Mouse (Mus musculus) liver, embryonic 13.5 days (tissue): Measurements from ENCODE around the gene Add1. TPM values are rescaled to one million over a fixed set of nuclear protein-coding genes. Genes with fewer than 3 reads are reported as not detected.

Source experiments
- ATAC-seq: fragments of 200-750 bp; cut with Nextera tagmentation; 2 replicates; pipeline ENCODE4 v1.8.0; 2017; ENCODE audit warnings: low read depth, mild to moderate bottlenecking, moderate number of reproducible peaks, moderate library complexity
- DNase-seq: peaks from one replicate; pipeline ENCODE4 v3.0.0; 2022
- H3K27ac ChIP-seq: fragments of 300-500 bp; sonication (generic); 2 replicates; pipeline ENCODE4 v1.5.1; 2015; ENCODE audit warnings: moderate library complexity, mild to moderate bottlenecking, inconsistent platforms
- H3K27me3 ChIP-seq: fragments of 300-500 bp; sonication (generic); 2 replicates; pipeline ENCODE4 v1.6.1; 2015; ENCODE audit warnings: mild to moderate bottlenecking, inconsistent platforms
- H3K36me3 ChIP-seq: fragments of 300-500 bp; sonication (generic); 2 replicates; pipeline ENCODE4 v1.6.1; 2015; ENCODE audit warnings: mild to moderate bottlenecking, inconsistent platforms
- H3K4me1 ChIP-seq: fragments of 300-500 bp; sonication (generic); replicated peaks from 2 replicates; pipeline ENCODE4 v1.6.1; 2015; ENCODE audit warnings: inconsistent platforms
- H3K4me2 ChIP-seq: fragments of 300-500 bp; sonication (generic); 2 replicates; pipeline ENCODE4 v1.6.1; 2015; ENCODE audit warnings: inconsistent platforms, mild to moderate bottlenecking, moderate library complexity
- H3K4me3 ChIP-seq: fragments of 300-500 bp; sonication (generic); replicated peaks from 2 replicates; pipeline ENCODE4 v1.5.1; 2015; ENCODE audit warnings: mild to moderate bottlenecking, inconsistent platforms
- H3K9ac ChIP-seq: fragments of 300-500 bp; sonication (generic); 2 replicates; pipeline ENCODE4 v1.6.1; 2015; ENCODE audit warnings: mild to moderate bottlenecking, inconsistent platforms
- H3K9me3 ChIP-seq: fragments of 300-500 bp; sonication (generic); replicated peaks from 2 replicates; pipeline ENCODE4 v1.6.1; 2016; ENCODE audit warnings: inconsistent platforms
- WGBS: fragments of 180-500 bp; shearing (Covaris S2); methylation state at CpG from one replicate; pipeline ENCODE4 v1.1.7; 2015; ENCODE audit not compliant: insufficient replicate concordance; 5-methylcytosine and 5-hydroxymethylcytosine counted together
- polyA plus RNA-seq: library from polyadenylated mRNA; unstranded; fragments of >200 nt; fragmentation: Nextera tagmentation; extraction: Ambion mirVana; gene quantifications from 2 replicates; pipeline ENCODE4 v1.2.1, GENCODE M21; 2015

The Add1 gene
- polyA plus RNA-seq, 1 experiment from 2014 or later = 124 TPM

DNA sequence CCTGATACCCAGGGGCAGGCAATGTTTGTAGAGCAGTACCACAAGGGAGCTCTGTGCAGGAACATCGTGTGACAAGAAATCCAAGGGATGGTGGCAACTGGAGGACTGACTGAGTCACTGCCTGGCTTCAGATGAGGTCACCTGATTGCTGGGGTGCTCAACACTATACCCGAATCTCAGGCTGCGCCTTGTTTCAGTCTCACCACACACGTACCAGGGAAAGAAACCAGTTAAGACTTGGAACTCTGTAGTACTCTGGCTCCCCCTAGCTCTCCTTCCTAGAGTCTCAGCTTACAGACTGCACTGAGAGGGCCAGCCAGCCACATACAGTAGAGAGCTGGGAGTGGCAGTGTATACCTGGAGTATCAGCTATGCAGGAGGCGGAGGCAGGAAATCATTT is 69.5 kb downstream of the Add1 start:
- ATAC-seq = peak; percentile 68
- Histone ChIP-seq H3K4me1 (peaks cover 2% of the 10 kb centered on the region), H3K27ac (no peak overlapping the region), H3K9me3 (no peaks in the 10 kb centered on the region), H3K36me3 (peaks cover 94% of the 10 kb centered on the region), H3K27me3 (no peaks in the 10 kb centered on the region), H3K9ac (no peak overlapping the region), H3K4me2 (no peak overlapping the region), H3K4me3 (no peak overlapping the region)
- 74% methylated on average over 5 of the region's 5 CpGs for WGBS
- no peak for DNase-seq

DNA sequence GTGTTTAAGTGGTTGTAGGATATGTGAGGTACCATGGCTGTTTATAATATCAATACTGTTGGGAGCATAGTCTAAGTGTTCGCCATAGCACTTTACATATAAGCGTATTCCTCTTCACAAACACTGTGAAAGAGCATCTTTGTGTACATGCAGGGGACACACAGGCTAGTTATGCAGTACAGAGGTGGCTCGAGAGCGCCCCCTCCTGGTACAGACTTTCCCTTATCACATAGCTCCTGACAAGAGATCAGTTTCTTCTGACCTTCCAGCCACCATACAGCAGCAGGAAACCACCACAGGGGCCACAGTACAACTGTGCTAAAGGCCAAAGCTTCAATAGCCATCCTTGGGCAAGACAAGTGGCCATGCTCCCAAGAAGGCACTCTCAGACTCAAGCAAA is 74.1 kb downstream of the Add1 start:
- Histone ChIP-seq H3K9ac (no peak overlapping the region), H3K9me3 (no peaks in the 10 kb centered on the region), H3K4me2 (no peak overlapping the region), H3K27me3 (no peaks in the 10 kb centered on the region), H3K36me3 (peaks cover 99% of the 10 kb centered on the region), H3K4me1 (no peaks in the 10 kb centered on the region), H3K27ac (no peak overlapping the region), H3K4me3 (no peak overlapping the region)
- ATAC-seq (peak; percentile 45; the same call in 1 of the 2 replicates), DNase-seq (peak; percentile 58)
- 40% methylated on average over 4 of the region's 4 CpGs for WGBS

DNA sequence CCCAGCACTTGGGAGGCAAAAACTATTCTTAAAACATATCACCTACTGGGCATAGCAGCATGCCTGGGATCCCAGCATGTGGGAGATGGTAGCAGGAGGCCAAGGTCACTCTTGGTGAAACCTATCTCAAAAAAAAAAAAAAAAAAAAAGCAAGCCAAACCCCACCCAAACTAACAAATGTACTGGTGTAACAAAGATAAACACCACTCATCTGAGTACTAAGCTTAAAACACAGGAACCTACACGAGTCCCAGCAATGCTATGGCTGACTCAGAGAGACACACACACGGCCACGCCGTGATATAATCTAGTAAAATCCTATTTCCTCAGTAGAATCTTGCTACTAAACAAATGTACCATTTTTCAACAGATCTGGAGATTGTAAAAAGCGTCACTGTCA is 79.5 kb downstream of the Add1 start:
- ATAC-seq = no peak
- no peaks in the 10 kb centered on the region for H3K9me3 ChIP-seq
- no peak overlapping the region for H3K9ac ChIP-seq
- no peak overlapping the region for H3K4me3 ChIP-seq
- no peaks in the 10 kb centered on the region for H3K27me3 ChIP-seq
- no peak overlapping the region for H3K27ac ChIP-seq
- H3K4me1 ChIP-seq = peaks cover 18% of the 10 kb centered on the region
- DNase-seq = no peak
- 60% methylated on average over 5 of the region's 5 CpGs for whole genome bisulfite sequencing
- peaks cover 94% of the 10 kb centered on the region for H3K36me3 ChIP-seq
- no peak overlapping the region for H3K4me2 ChIP-seq

DNA sequence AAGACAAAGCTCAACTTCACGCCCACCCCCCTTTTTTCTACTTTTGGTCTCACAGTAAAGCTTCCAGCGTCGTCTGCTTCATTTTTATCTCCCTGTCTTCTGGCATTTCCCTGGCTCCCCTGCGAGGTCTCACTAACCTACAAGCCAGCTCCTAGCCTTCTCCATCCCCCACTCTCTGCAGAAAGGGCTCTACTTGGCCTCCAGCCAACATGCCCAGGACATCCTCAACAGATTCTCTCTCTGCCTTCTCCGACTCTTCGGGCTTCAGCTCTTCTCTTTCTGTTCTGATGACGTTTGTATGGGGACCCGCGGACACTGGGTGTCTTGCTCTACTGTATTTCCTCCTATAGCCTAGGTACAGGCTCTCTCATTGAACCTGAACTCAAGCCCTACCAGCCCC is 81.4 kb downstream of the Add1 start:
- DNase-seq = no peak
- ATAC-seq = no peak
- Histone ChIP-seq H3K27me3 (no peaks in the 10 kb centered on the region), H3K4me2 (no peak overlapping the region), H3K27ac (no peak overlapping the region), H3K4me1 (peaks cover 30% of the 10 kb centered on the region), H3K4me3 (no peak overlapping the region), H3K36me3 (peaks cover 78% of the 10 kb centered on the region), H3K9me3 (no peaks in the 10 kb centered on the region), H3K9ac (no peak overlapping the region)
- WGBS = 81% methylated on average over 9 of the region's 9 CpGs

DNA sequence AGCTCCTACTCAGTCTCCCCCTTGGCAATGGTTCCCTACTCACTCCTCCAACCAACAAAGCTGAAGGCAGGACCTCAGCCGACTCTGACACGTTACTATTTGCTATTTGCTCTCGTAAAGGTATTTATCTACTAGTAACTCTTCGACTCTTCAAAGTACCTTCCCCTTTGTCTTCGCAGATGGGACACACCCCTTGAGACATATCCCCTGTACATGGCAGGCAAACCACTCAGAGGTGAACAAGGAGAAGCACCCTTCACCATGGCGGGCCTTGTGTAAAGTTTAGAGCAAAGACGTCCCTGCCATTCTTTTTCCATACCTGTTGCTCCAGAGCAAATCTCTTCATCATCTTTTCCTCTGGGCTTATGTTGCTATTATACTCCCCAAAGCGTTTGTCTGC is 84.1 kb downstream of the Add1 start:
- Histone ChIP-seq H3K27ac (no peak overlapping the region), H3K27me3 (no peaks in the 10 kb centered on the region), H3K9ac (no peak overlapping the region; the same call in 1 of the 2 replicates), H3K4me3 (no peak overlapping the region), H3K9me3 (no peaks in the 10 kb centered on the region), H3K4me2 (0 out of 2 replicates have a peak overlapping the region, but pooled peaks have one; percentile 32), H3K36me3 (peaks cover 51% of the 10 kb centered on the region), H3K4me1 (peaks cover 44% of the 10 kb centered on the region)
- WGBS = 79% methylated on average over 8 of the region's 8 CpGs
- ATAC-seq (no peak), DNase-seq (no peak)

DNA sequence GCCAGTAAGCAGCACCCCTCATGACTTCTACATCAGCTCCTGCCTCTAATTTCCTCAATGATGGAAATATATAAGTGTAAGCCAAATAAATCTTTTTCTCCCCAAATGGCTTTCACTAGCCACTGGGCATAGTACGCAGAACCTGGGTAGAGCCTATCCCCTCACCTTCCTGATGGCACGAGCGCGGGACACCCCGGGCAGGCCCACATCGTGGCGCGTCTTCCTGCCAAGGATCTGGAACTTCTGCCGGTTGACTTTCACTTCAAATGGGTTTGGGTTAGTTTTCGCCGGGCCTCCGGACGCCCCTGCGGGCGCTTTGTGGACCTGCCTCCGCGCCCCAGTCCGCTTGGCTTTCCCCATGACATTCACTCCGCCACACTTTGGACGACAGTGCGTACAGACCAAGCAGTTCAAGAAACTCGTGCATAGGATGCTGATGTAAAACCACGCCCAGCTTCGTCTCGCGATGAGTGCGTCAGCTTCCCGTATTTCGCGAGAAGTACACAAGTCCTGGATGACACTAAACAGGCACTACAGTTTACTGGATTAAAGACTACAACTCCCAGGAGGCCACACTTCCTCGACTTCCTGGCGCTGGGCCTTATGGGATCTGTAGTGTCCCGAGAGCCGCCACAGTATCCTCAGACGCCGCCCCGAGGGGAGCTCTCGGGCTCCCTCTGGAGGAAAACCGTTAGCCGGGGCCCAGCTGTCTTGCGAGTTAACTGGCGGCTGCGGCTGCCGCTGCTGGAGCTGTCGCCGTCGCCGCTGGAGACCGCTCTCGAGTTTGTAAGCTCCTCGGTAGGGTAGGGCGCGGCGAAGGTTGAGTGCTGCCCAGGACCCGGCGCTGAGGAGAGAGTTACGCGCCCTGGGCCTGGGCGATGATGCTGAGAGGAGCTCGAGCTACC is 86.5 kb downstream of the Add1 start, which contains the start of the genes Nop14 and Grk4:
Gene Nop14 (minus strand): TSS at position 463 of the 905 bp plus-strand sequence.
Gene Grk4 (plus strand): TSS at position 694 of the 905 bp plus-strand sequence.
- WGBS = under 1% methylated on average over 60 of the region's 60 CpGs
- Histone ChIP-seq H3K4me1 (peaks cover 32% of the 10 kb centered on the region), H3K27ac (peak within 1 kb of the TSS; percentile 95), H3K4me3 (peak within 1 kb of the TSS; percentile 72), H3K9me3 (no peaks in the 10 kb centered on the region), H3K9ac (peak within 1 kb of the TSS; percentile 84), H3K36me3 (peaks cover 27% of the 10 kb centered on the region), H3K27me3 (no peaks in the 10 kb centered on the region), H3K4me2 (peak within 1 kb of the TSS; percentile 93)
- DNase-seq (peak; percentile 99), ATAC-seq (peak; percentile 99)

DNA sequence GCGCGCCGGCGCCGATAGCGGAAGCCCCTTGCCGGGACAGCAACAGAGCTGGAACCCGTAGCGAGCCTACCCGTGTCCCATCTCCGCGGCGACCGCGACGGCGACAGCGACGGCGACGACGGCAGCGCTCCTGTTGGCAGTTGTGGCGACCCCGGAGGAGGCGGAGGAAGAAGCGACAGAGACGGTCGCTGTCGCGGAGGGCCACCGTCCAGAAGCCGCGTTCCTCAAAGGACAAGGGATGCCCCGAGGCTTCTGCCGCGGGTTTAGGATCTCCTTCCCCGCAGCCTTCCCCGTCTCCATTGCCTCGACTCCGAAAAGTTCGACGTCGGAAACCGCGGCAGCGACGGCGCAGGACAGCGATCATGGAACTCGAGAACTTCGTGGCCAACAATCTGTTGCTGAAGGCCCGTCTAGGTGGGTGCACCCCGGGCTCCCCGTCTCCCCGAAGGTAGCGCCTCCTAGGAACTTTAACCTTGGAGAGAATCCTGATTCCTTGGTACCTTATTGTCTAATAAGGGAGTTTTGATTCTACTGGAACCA is 87.2 kb downstream of the Add1 start:
- ATAC-seq (no peak), DNase-seq (no peak)
- Histone ChIP-seq H3K9me3 (no peaks in the 10 kb centered on the region), H3K4me1 (peaks cover 35% of the 10 kb centered on the region), H3K4me3 (peak overlapping the region; percentile 72), H3K9ac (peak overlapping the region; percentile 84), H3K4me2 (peak overlapping the region; percentile 93), H3K27ac (peak overlapping the region; percentile 95), H3K36me3 (peaks cover 20% of the 10 kb centered on the region), H3K27me3 (no peaks in the 10 kb centered on the region)
- under 1% methylated on average over 57 of the region's 57 CpGs for WGBS

DNA sequence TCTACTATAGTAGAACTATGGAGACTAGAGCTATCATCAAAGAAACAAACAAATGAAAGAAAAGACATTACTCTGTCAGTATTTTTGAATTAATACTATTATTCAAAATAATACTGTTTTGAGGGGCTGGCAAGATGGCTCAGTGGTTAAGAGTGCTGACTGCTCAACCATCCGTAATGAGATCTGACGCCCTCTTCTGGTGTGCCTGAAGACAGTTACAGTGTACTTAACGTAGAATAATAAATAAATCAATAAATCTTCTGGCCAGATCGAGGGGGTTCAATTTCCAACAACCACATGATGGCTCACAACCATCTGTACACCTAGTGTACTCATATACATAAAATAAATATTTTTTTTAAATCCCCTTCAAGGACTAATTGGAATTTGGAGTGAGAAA is 88.4 kb downstream of the Add1 start:
- Histone ChIP-seq H3K36me3 (peaks cover 10% of the 10 kb centered on the region), H3K4me2 (peak overlapping the region; percentile 93), H3K27me3 (no peaks in the 10 kb centered on the region), H3K27ac (no peak overlapping the region), H3K9ac (no peak overlapping the region), H3K4me3 (0 out of 2 replicates have a peak overlapping the region, but pooled peaks have one; percentile 72), H3K4me1 (peaks cover 35% of the 10 kb centered on the region), H3K9me3 (no peaks in the 10 kb centered on the region)
- DNase-seq = no peak
- no peak for ATAC-seq
- 78% methylated on average over 4 of the region's 4 CpGs for WGBS

DNA sequence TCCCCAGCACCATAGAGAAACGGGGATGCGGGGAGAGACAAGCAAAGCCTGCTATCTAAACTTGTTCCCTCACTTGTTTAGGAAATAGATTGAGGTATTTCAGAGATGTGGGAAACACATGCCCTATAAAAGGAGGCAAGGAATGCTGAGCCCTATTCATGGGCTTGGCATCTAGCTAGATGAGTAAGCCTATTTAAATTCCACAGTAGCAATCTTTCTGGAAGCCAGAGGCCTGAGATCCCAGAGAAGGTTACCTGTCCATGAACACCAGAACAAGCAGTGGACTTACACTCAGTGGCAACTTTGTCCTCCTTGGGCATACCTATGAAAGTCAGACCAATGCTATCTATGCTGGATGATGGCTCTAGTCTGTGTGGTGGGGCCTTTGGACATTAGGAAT is 89.8 kb downstream of the Add1 start:
- no peaks in the 10 kb centered on the region for H3K27me3 ChIP-seq
- peaks cover 26% of the 10 kb centered on the region for H3K4me1 ChIP-seq
- no peak overlapping the region for H3K4me3 ChIP-seq
- DNase-seq = no peak
- H3K27ac ChIP-seq = no peak overlapping the region
- peaks cover under 1% of the 10 kb centered on the region; the same call in 1 of the 2 replicates for H3K36me3 ChIP-seq
- no peak overlapping the region for H3K4me2 ChIP-seq
- no peak overlapping the region for H3K9ac ChIP-seq
- ATAC-seq = no peak
- WGBS = 86% methylated on average over 2 of the region's 2 CpGs
- no peaks in the 10 kb centered on the region for H3K9me3 ChIP-seq

DNA sequence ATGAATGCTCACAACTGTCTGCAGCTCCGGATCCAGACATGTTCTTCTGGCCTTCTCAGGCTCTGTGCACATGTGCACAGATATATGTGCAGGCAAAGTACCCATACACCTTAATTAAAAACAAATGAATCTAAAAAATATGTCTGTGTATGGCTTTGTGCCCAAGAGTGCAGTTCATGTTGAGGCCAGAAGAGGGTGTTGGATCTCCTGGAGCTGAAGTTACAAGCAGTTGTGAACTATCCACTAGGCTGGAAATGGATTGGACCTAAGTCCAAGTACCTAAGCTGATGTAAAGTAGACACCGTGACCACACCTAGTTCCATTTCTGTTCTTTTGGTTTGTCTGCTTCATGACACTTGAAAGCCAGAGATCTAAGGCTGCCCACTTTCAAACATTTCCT is 96.0 kb downstream of the Add1 start:
- 0 out of 2 replicates have a peak, but pooled peaks cover 3% of the 10 kb centered on the region for H3K4me1 ChIP-seq
- no peaks in the 10 kb centered on the region for H3K36me3 ChIP-seq
- no peak overlapping the region for H3K9ac ChIP-seq
- DNase-seq (no peak), ATAC-seq (no peak)
- H3K4me2 ChIP-seq = no peak overlapping the region
- 68% methylated on average over 2 of the region's 2 CpGs for WGBS
- no peak overlapping the region for H3K27ac ChIP-seq
- H3K27me3 ChIP-seq = no peaks in the 10 kb centered on the region
- H3K4me3 ChIP-seq = no peak overlapping the region
- no peaks in the 10 kb centered on the region for H3K9me3 ChIP-seq

DNA sequence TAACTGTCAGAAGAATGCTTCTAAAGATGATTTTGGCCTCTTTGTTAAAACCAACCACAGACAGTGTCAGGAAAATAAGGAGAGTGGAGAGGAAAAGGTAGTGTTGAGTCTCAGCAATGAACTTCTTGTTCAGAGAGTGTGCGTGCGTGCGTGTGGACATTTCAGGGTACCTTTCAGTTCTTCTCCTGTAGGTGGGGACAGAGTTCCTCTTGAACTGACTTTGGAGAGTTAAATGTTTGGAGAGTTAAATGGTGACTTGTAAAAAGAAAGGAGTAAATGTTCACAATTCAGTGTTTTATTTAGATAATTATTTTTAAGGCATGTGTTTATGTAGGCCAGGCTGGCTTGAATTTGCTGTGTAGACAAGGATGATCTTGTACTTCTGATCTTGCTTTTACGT is 96.8 kb downstream of the Add1 start:
- no peak for ATAC-seq
- Histone ChIP-seq H3K4me3 (no peak overlapping the region), H3K9ac (no peak overlapping the region), H3K27ac (no peak overlapping the region), H3K9me3 (no peaks in the 10 kb centered on the region), H3K27me3 (no peaks in the 10 kb centered on the region), H3K4me2 (no peak overlapping the region), H3K36me3 (no peaks in the 10 kb centered on the region), H3K4me1 (0 out of 2 replicates have a peak, but pooled peaks cover under 1% of the 10 kb centered on the region)
- 72% methylated on average over 4 of the region's 4 CpGs for WGBS
- DNase-seq = no peak
